Mouse (Mus musculus): Measurements from ENCODE around the gene Itgal.
"Not testable (repeated sequence)": the region's sequence is repeated elsewhere in the genome, so short reads cannot be mapped to it uniquely, and the experiment has no call there.

The Itgal gene

DNA sequence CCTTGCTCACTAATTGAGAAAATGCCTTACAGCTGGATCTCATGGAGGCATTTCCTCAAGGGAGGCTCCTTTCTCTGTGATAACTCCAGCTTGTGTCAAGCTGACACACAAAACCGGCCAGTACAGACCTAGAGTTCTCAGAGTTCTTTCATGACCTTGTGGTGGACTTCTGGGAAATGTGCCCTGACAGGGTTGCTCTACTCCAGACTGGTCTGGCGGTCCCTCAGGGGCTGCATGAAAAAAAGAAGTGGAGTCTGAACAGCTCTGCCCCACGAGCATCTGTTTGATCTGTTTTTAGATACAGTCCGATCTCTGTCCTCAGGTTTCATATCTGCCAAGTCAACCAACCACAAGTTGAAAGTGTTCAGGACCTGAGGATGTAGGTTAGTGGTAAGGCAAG is 41.6 kb downstream of the Itgal start:
- no peak for ATAC-seq (ENCODE audit: insufficient number of reproducible peaks, low FRiP score, low TSS enrichment)

- no peak for ATAC-seq (ENCODE audit: insufficient number of reproducible peaks, low FRiP score, low TSS enrichment)
Observed at GRCm38 (mm10) chr7:127341356-127341755, 45.3 kb downstream of the Itgal start.

GRCm38 (mm10) chr7:127341861-127342260 is 45.8 kb downstream of the Itgal start:
- not testable (repeated sequence) for ATAC-seq (ENCODE audit: insufficient number of reproducible peaks, low FRiP score, low TSS enrichment)

GRCm38 (mm10) chr7:127342332-127342731 is 46.3 kb downstream of the Itgal start:
- ATAC-seq (ENCODE audit: insufficient number of reproducible peaks, low FRiP score, low TSS enrichment), result no peak

DNA sequence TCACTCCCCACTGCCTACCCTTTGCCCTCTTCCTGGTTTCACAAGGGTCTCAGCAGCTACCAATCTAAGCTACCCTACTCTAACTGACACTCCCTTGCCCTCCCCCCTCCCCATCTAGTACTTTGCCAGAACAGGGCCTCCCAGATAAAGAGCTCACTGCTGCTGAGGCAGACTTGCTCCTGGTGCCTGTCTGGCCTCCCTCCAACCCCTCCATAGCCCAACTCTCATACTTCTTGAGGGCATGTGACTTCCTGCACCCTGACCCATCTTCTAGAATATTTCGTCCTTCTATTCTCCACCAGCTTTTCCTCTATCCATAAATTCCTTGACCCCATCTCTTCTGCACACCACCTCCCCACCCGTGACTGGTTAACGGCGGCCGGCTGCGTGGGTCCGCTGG is 46.8 kb downstream of the Itgal start:
- no peak for ATAC-seq (ENCODE audit: insufficient number of reproducible peaks, low FRiP score, low TSS enrichment)

DNA sequence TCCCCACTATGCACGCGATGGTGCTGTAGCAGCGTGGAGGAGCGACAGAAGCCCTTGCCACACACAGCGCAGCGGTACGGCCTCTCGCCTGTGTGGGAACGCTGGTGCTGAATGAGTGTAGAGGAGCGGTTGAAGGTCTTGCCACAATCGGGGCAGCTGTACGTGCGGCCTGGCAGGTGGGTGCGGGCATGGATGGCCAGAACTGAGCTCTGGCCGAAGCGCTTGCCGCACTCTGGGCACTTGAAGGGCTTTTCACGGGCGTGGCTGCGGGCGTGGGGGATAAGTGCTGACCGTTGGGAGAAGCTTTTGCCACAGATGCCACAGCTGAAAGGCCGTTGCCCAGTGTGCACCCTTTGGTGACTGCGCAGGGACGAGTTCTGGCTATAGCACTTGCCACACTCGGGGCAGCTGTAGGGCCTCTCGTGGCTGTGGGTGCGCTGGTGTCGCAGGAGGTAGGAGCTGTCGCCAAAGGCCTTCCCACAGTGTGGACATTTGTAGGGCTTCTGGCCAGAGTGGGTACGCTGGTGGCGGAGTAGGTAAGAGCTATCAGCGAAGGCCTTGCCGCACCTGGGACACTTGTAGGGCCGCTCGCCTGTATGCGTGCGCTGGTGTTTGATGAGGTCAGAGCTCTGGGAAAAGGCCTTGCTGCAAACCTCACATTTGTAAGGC is 47.4 kb downstream of the Itgal start:
- no peak for ATAC-seq (ENCODE audit: insufficient number of reproducible peaks, low FRiP score, low TSS enrichment)

DNA sequence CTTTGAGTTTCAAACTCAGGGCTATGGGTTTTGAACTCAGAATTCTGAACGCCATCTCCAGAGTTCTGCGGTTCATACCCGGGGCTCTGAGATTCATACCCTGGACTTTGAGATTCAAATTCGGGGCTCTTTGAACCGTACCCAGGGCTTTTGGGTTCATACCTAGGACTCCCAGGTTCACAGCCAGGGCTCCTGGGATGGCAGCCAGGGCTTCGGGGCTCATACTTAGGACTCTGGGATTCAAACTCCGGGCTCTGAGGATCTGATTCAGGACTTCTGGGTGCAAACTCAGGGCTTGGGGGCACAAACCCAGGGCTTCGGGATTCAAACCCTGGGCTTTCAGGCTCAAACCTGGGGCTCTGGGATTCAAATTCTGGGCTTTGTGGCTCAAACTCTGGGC is 48.3 kb downstream of the Itgal start:
- no peak for ATAC-seq (ENCODE audit: insufficient number of reproducible peaks, low FRiP score, low TSS enrichment)

GRCm38 (mm10) chr7:127345092-127345491 is 49.0 kb downstream of the Itgal start:
- ATAC-seq (ENCODE audit: insufficient number of reproducible peaks, low FRiP score, low TSS enrichment), result no peak

DNA sequence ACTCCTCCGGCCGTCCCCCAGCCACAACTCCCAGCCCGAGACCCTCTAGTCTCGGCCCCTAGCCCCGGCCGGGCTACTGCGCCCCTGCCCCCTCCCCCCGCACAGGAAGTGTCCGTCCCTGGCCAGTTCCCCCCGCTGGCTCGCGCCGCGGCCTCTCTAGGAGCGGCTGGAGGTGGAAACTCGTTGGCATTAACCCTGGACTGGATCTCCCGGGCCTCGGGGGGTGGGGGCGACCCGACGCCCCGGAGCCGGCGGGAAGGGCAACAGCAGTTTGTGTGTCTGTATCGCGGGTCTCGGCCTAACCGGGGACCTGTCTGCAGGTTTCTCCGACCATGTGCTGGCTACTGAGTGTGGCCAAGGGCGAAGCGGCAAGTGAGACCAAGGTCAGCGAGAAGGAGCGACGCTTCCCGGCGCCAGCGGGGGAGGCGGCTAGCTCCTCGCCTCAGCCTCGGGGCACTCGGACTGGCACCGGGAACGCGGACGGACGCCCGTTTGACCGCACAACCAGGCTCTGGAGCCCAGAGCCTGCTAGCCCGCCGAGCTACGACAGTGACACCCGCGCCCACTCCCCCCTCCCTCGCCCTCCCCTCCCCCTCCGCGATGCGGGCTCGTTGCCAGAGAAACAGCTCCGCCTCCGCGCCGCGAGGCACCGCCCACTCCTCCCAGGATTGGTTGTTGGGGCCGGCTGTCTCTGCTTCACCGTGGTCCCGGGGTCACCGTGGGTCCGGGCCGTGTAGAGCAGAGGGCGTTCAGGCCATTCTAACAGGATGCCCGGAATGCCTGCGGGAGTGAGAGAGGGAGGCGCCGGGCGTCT is 49.7 kb downstream of the Itgal start, which contains the start of gene Zfp768:
TSS of gene Zfp768 (minus strand) at position 78 of the 814 bp plus-strand sequence.
- ATAC-seq (ENCODE audit: insufficient number of reproducible peaks, low FRiP score, low TSS enrichment), result peak; percentile 83

DNA sequence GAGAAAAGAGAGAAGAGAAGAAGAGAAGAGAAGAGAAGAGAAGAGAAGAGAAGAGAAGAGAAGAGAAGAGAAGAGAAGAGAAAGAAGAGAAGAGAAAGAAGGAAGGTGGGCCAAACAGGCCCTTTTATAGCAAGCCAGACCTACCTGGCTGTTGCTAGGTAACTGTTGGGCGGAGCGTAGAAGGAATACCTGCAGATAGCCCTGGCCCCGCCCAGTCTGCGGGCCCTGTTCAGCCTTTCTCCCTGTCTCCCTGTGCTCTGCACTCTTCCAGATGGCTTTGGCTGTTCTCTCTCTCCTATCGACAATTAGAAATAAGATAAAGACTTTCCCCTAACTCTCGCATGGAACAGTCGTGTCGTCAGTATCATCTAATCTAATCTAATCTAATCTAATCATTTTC is 50.6 kb downstream of the Itgal start:
- no peak for ATAC-seq (ENCODE audit: insufficient number of reproducible peaks, low FRiP score, low TSS enrichment)

DNA sequence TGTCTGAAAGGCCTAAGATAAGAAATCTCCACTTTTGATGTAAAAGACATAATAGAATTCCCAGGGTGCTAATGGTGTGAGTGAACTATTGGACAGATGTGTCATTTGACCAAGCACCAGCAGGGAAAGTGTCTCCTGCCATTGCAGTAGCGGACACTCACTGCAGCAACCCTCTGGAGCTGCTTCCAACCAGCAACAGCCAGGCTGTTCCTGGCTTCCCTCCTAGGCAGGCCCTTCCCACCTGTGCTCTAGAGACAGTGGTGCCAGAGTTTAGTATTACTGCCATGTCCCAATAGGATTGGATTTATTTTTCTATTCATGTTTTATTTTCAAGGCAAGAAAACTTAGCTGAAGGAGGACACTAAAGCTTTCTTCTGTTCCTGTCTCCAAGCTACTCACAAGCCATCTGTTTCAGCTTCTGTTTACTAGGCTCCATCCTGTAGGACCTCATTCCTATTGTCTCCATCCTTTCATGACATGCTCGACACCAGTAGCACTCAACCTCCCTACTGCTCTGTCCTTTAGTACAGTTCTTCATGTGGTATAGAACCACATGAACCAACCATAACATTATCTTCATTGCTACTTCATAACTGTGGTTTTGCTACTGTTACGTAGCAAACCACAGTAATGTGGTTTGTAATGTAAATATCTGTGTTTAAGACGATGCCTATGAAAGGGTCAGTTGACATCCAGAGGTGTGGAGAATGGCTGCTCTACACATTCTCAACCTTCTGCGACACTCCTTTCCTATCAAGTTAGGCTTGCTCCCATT is 55.4 kb downstream of the Itgal start:
- ATAC-seq (ENCODE audit: insufficient number of reproducible peaks, low FRiP score, low TSS enrichment), result no peak

DNA sequence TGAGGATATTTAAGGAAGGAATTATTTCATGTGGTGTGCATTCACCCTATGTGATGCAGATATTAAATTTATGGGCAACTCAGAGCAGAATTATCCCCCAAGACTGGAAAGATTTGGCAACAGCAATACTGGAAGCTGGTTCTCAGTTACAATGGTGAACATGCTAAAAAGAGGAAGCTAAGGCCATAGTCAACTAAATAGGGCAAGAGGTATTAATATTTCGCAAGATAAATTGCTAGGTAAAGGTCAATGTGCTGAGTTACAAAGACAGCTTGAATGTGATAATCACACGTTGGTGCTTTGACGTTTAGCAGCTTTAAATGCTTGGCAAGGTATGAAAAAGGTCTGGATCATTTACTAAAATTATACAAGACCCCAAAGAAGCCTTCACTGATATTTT is 59.7 kb downstream of the Itgal start:
- no peak for ATAC-seq (ENCODE audit: insufficient number of reproducible peaks, low FRiP score, low TSS enrichment)

GRCm38 (mm10) chr7:127357871-127358270 is 61.8 kb downstream of the Itgal start:
- no peak for ATAC-seq (ENCODE audit: insufficient number of reproducible peaks, low FRiP score, low TSS enrichment)

GRCm38 (mm10) chr7:127358472-127358871 is 62.4 kb downstream of the Itgal start:
- no peak for ATAC-seq (ENCODE audit: insufficient number of reproducible peaks, low FRiP score, low TSS enrichment)

DNA sequence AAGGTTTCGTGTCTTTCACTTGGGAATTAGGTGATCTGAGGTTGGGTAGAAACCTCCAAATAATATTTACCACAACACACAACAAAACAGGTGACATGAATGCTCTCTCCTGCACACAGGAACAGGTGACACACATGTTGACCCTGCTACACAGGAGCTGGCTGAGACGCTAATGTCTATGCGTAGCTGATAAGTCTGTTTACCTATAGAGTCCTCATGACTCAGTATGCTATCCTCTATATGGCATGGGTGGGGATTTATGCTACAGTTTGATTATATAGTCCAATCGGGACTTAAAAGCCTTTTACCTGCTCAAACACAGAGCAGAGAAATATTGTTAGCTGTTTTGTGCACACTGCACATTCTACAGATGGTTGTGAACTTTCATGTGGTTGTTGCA is 64.2 kb downstream of the Itgal start:
- ATAC-seq (ENCODE audit: insufficient number of reproducible peaks, low FRiP score, low TSS enrichment), result no peak

GRCm38 (mm10) chr7:127361449-127361848 is 65.4 kb downstream of the Itgal start:
- ATAC-seq (ENCODE audit: insufficient number of reproducible peaks, low FRiP score, low TSS enrichment), result no peak

DNA sequence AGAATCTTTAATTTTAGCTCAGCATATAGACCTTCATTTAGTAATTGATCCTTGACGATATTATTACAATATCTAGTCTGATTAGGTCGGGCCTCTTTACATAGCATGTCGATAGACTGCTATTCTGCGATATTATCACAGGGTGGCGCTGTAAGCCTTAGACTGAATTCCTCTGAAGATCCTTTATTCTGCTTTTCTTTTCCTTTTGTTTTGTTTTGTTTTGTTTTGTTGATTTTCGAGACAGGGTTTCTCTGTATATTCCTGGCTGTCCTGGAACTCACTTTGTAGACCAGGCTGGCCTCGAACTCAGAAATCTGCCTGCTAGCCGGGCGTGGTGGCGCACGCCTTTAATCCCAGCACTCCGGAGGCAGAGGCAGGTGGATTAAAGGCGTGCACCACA is 66.4 kb downstream of the Itgal start:
- not testable (repeated sequence) for ATAC-seq (ENCODE audit: insufficient number of reproducible peaks, low FRiP score, low TSS enrichment)

- peak; percentile 74; the same call in 1 of the 2 replicates for ATAC-seq (ENCODE audit: insufficient number of reproducible peaks, low FRiP score, low TSS enrichment)
Observed at GRCm38 (mm10) chr7:127363475-127363921, 67.4 kb downstream of the Itgal start.

- ATAC-seq (ENCODE audit: insufficient number of reproducible peaks, low FRiP score, low TSS enrichment), result no peak
Observed at GRCm38 (mm10) chr7:127364166-127364565, 68.1 kb downstream of the Itgal start.

- no peak for ATAC-seq (ENCODE audit: insufficient number of reproducible peaks, low FRiP score, low TSS enrichment)
Observed at GRCm38 (mm10) chr7:127366249-127366648, 70.2 kb downstream of the Itgal start.

GRCm38 (mm10) chr7:127371213-127371612 is 75.2 kb downstream of the Itgal start:
- no peak for ATAC-seq (ENCODE audit: insufficient number of reproducible peaks, low FRiP score, low TSS enrichment)
